Mouse (Mus musculus) lung, embryonic 15.5 days (tissue): Measurements from ENCODE around the gene Ccdc120. TPM values are rescaled to one million over a fixed set of nuclear protein-coding genes. Genes with fewer than 3 reads are reported as not detected.

Experiments
- ATAC-seq: fragments of 200-750 bp; cut with Nextera tagmentation; 2 replicates; pipeline ENCODE4 v1.8.0; 2017; ENCODE audit warnings: moderate number of reproducible peaks, borderline replicate concordance; ENCODE audit not compliant: low FRiP score, low TSS enrichment; ENCODE audit errors: extremely low read depth
- H3K27ac ChIP-seq: fragments of 300-500 bp; sonication (generic); 2 replicates; pipeline ENCODE4 v1.5.1; 2015; ENCODE audit warnings: moderate library complexity, mild to moderate bottlenecking, inconsistent platforms
- H3K27me3 ChIP-seq: fragments of 300-500 bp; sonication (generic); 2 replicates; pipeline ENCODE4 v1.6.1; 2015; ENCODE audit warnings: inconsistent platforms
- H3K36me3 ChIP-seq: fragments of 300-500 bp; sonication (generic); 2 replicates; pipeline ENCODE4 v1.6.1; 2015; ENCODE audit warnings: inconsistent platforms
- H3K4me1 ChIP-seq: fragments of 300-500 bp; sonication (generic); 2 replicates; pipeline ENCODE4 v1.6.1; 2015; ENCODE audit warnings: inconsistent platforms
- H3K4me2 ChIP-seq: fragments of 300-500 bp; sonication (generic); 2 replicates; pipeline ENCODE4 v1.6.1; 2015; ENCODE audit warnings: inconsistent platforms, mild to moderate bottlenecking, moderate library complexity
- H3K4me3 ChIP-seq: fragments of 300-500 bp; sonication (generic); 2 replicates; pipeline ENCODE4 v1.5.1; 2015; ENCODE audit warnings: mild to moderate bottlenecking, inconsistent platforms
- H3K9ac ChIP-seq: fragments of 300-500 bp; sonication (generic); 2 replicates; pipeline ENCODE4 v1.6.1; 2015; ENCODE audit warnings: inconsistent platforms
- H3K9me3 ChIP-seq: fragments of 300-500 bp; sonication (generic); 2 replicates; pipeline ENCODE4 v1.6.1; 2016; ENCODE audit warnings: inconsistent platforms
- WGBS: fragments of 180-500 bp; shearing (Covaris S2); methylation state at CpG from one replicate; pipeline ENCODE4 v1.1.7; 2015; 5-methylcytosine and 5-hydroxymethylcytosine counted together
- polyA plus RNA-seq: library from polyadenylated mRNA; unstranded; fragments of >200 nt; fragmentation: Nextera tagmentation; extraction: Ambion mirVana; gene quantifications from 2 replicates; pipeline ENCODE4 v1.2.1, GENCODE M21; 2015

Ccdc120 gene
- 23.5 and 23.6 TPM in 2 replicates for polyA plus RNA-seq

- Histone ChIP-seq H3K27ac (no peak within 1 kb of the TSS), H3K27me3 (no peaks in the 10 kb centered on the region), H3K9me3 (no peaks in the 10 kb centered on the region), H3K4me3 (peak within 1 kb of the TSS; percentile 61), H3K4me1 (0 out of 2 replicates have a peak, but pooled peaks cover 6% of the 10 kb centered on the region), H3K9ac (peak within 1 kb of the TSS; percentile 65), H3K36me3 (no peaks in the 10 kb centered on the region), H3K4me2 (peak within 1 kb of the TSS; percentile 62)
- 7% methylated on average over 55 of the region's 56 CpGs for WGBS
- peak; percentile 86 for ATAC-seq
These were observed at the start of gene Ccdc120 for GRCm38 (mm10) chrX:7750432-7751116. Gene Ccdc120, minus strand, starts transcription at chrX:7750905.

DNA sequence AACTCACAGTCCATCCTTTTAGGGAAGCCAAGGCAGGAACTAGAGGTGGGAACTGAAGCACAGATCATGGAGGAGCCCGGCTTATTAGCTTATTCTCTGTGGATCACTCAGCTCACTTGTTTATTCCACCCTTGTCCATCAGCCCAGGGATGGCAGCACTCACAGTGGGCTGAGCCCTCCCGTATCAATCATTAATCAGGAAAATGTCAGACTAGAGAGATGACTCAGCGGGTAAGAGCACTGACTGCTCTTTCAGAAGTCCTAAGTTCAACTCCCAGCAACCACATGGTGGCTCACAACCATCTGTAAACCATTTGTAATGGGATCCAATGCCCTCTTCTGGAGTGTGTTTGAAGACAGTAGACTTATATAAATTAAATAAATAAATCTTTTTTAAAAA, 46.6 kb upstream of the Ccdc120 start:
- Histone ChIP-seq H3K4me1 (no peaks in the 10 kb centered on the region), H3K9me3 (no peaks in the 10 kb centered on the region), H3K9ac (no peak overlapping the region), H3K36me3 (peaks cover 4% of the 10 kb centered on the region; the same call in 1 of the 2 replicates), H3K4me3 (no peak overlapping the region), H3K27ac (no peak overlapping the region), H3K27me3 (no peaks in the 10 kb centered on the region), H3K4me2 (no peak overlapping the region)
- ATAC-seq, result no peak
- 73% methylated on average over 3 of the region's 3 CpGs for WGBS

DNA sequence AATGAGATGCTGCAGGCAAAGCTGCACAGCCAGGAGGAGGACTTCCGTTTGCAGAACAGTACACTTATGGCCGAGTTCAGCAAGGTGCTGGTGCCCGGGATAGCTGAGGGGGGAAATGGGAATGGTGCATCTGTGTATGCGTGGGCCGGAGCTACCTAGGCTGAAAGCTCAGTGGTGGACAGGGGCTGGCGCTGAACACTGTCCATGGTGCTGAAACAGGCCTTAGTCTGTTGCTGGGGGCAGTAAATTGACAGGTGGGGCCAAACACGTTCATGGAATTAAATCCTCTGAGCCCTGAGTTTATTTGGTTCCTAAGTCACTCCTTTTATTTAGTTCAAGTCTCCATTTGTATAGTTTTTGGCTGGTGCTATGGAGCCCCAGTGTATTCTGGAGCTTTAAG, 44.3 kb upstream of the Ccdc120 start:
- H3K9ac ChIP-seq, result no peak overlapping the region
- no peak overlapping the region for H3K27ac ChIP-seq
- no peaks in the 10 kb centered on the region for H3K27me3 ChIP-seq
- H3K36me3 ChIP-seq, result peaks cover 2% of the 10 kb centered on the region; the same call in 1 of the 2 replicates
- H3K4me3 ChIP-seq, result no peak overlapping the region
- WGBS, result 19% methylated on average over 7 of the region's 7 CpGs
- H3K4me1 ChIP-seq, result 0 out of 2 replicates have a peak, but pooled peaks cover 8% of the 10 kb centered on the region
- H3K9me3 ChIP-seq, result no peaks in the 10 kb centered on the region
- ATAC-seq, result no peak
- no peak overlapping the region for H3K4me2 ChIP-seq

- H3K9ac ChIP-seq, result no peak overlapping the region
- H3K36me3 ChIP-seq, result no peaks in the 10 kb centered on the region
- H3K27me3 ChIP-seq, result no peaks in the 10 kb centered on the region
- 0 out of 2 replicates have a peak, but pooled peaks cover 8% of the 10 kb centered on the region for H3K4me1 ChIP-seq
- WGBS, result 37% methylated on average over 3 of the region's 3 CpGs
- H3K4me2 ChIP-seq, result no peak overlapping the region
- H3K4me3 ChIP-seq, result no peak overlapping the region
- ATAC-seq, result no peak
- H3K9me3 ChIP-seq, result no peaks in the 10 kb centered on the region
- H3K27ac ChIP-seq, result no peak overlapping the region
These were observed 42.7 kb upstream of the Ccdc120 start for GRCm38 (mm10) chrX:7793361-7793760.

GRCm38 (mm10) chrX:7790309-7790708, 39.6 kb upstream of the Ccdc120 start:
- peak overlapping the region; percentile 54 for H3K9ac ChIP-seq
- 0 out of 2 replicates have a peak, but pooled peaks cover 8% of the 10 kb centered on the region for H3K4me1 ChIP-seq
- H3K27ac ChIP-seq, result no peak overlapping the region
- H3K4me3 ChIP-seq, result peak overlapping the region; percentile 61
- no peaks in the 10 kb centered on the region for H3K9me3 ChIP-seq
- peak overlapping the region; percentile 57 for H3K4me2 ChIP-seq
- WGBS, result 18% methylated on average over 5 of the region's 5 CpGs
- no peak for ATAC-seq
- H3K27me3 ChIP-seq, result no peaks in the 10 kb centered on the region
- H3K36me3 ChIP-seq, result no peaks in the 10 kb centered on the region

GRCm38 (mm10) chrX:7789542-7790136, 38.9 kb upstream of the Ccdc120 start, which contains the start of gene Gripap1:
Gene Gripap1, plus strand, starts transcription at chrX:7789765.
- Histone ChIP-seq H3K4me1 (0 out of 2 replicates have a peak, but pooled peaks cover 8% of the 10 kb centered on the region), H3K27ac (no peak within 1 kb of the TSS; the same call in 1 of the 2 replicates), H3K36me3 (no peaks in the 10 kb centered on the region), H3K4me2 (peak within 1 kb of the TSS; percentile 57), H3K9me3 (no peaks in the 10 kb centered on the region), H3K27me3 (no peaks in the 10 kb centered on the region), H3K4me3 (peak within 1 kb of the TSS; percentile 61), H3K9ac (peak within 1 kb of the TSS; percentile 54)
- WGBS, result 11% methylated on average over 24 of the region's 24 CpGs
- ATAC-seq, result peak; percentile 89

DNA sequence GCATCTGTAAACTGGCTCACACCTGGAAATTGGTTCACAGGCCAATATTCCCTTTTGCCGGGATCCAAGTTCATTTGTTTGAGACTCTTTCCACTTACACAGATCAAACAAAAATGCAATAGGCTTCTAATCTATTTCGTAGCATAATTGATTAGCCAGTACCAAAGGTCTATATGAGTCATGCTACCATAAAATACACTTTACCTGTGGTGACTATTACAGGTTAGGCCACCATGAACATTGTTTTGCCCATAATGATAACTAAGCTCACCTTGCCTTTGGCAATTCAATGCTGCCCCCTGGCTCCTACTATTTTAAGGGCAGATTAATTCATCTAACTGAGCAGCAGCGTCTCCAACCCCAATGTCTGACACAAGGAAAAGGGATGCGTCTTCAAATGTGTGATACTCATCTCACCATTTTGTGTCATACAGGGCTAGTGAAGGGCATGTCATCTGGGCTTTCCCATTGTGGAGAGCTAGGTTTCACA, 31.9 kb upstream of the Ccdc120 start:
- no peak overlapping the region for H3K4me2 ChIP-seq
- ATAC-seq, result no peak
- no peak overlapping the region for H3K4me3 ChIP-seq
- WGBS, result 73% methylated on average over 4 of the region's 4 CpGs
- no peaks in the 10 kb centered on the region for H3K36me3 ChIP-seq
- no peaks in the 10 kb centered on the region for H3K9me3 ChIP-seq
- H3K27me3 ChIP-seq, result no peaks in the 10 kb centered on the region
- no peak overlapping the region for H3K27ac ChIP-seq
- no peak overlapping the region for H3K9ac ChIP-seq
- H3K4me1 ChIP-seq, result no peaks in the 10 kb centered on the region

GRCm38 (mm10) chrX:7779294-7779693, 28.6 kb upstream of the Ccdc120 start:
- no peak for ATAC-seq
- 18% methylated on average over 3 of the region's 3 CpGs for WGBS
- Histone ChIP-seq H3K9ac (no peak overlapping the region), H3K27ac (no peak overlapping the region), H3K9me3 (no peaks in the 10 kb centered on the region), H3K4me3 (no peak overlapping the region), H3K4me1 (no peaks in the 10 kb centered on the region), H3K4me2 (no peak overlapping the region), H3K36me3 (no peaks in the 10 kb centered on the region), H3K27me3 (no peaks in the 10 kb centered on the region)

- Histone ChIP-seq H3K4me3 (no peak overlapping the region), H3K9me3 (no peaks in the 10 kb centered on the region), H3K9ac (no peak overlapping the region), H3K4me1 (no peaks in the 10 kb centered on the region), H3K27me3 (no peaks in the 10 kb centered on the region), H3K36me3 (no peaks in the 10 kb centered on the region; the same call in 1 of the 2 replicates), H3K27ac (no peak overlapping the region), H3K4me2 (no peak overlapping the region)
- 58% methylated on average over 7 of the region's 7 CpGs for WGBS
- no peak for ATAC-seq
These were observed 27.9 kb upstream of the Ccdc120 start for GRCm38 (mm10) chrX:7778450-7779244.

- ATAC-seq, result peak; percentile 46; the same call in 1 of the 2 replicates
- no peak overlapping the region for H3K4me2 ChIP-seq
- no peak overlapping the region for H3K27ac ChIP-seq
- no peaks in the 10 kb centered on the region for H3K4me1 ChIP-seq
- no peaks in the 10 kb centered on the region for H3K9me3 ChIP-seq
- 39% methylated on average over 8 of the region's 8 CpGs for WGBS
- no peak overlapping the region for H3K9ac ChIP-seq
- no peaks in the 10 kb centered on the region for H3K27me3 ChIP-seq
- H3K4me3 ChIP-seq, result no peak overlapping the region
- peaks cover 8% of the 10 kb centered on the region; the same call in 1 of the 2 replicates for H3K36me3 ChIP-seq
These were observed 25.8 kb upstream of the Ccdc120 start for GRCm38 (mm10) chrX:7776329-7777082.
